Mouse (Mus musculus): Measurements from ENCODE around the gene Syne3.

The Syne3 gene

GRCm38 (mm10) chr12:104969618-104970017, 40.0 kb downstream of the Syne3 start:
- WGBS: 83% methylated on average over 4 of the region's 4 CpGs

DNA sequence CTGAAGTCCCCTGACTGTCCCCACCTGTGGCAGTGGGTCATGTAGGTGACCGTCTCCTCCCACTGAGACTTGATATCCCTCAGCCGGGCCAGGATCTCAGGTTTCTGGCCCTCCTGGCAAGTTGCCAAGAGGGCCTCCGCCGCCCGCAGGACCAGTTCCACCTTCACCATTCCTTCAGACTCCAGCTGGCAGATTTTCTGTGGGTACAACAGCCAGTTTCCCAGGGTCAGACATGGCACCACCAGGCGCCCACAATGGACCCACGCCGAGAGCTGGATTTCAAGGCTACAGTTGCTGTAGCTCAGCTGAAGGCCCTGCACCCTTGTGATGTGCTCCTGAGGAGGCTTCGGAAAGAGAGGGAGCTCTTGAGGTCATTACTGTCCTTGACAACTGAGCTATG, 40.4 kb downstream of the Syne3 start:
- 88% methylated on average over 9 of the region's 9 CpGs for WGBS

DNA sequence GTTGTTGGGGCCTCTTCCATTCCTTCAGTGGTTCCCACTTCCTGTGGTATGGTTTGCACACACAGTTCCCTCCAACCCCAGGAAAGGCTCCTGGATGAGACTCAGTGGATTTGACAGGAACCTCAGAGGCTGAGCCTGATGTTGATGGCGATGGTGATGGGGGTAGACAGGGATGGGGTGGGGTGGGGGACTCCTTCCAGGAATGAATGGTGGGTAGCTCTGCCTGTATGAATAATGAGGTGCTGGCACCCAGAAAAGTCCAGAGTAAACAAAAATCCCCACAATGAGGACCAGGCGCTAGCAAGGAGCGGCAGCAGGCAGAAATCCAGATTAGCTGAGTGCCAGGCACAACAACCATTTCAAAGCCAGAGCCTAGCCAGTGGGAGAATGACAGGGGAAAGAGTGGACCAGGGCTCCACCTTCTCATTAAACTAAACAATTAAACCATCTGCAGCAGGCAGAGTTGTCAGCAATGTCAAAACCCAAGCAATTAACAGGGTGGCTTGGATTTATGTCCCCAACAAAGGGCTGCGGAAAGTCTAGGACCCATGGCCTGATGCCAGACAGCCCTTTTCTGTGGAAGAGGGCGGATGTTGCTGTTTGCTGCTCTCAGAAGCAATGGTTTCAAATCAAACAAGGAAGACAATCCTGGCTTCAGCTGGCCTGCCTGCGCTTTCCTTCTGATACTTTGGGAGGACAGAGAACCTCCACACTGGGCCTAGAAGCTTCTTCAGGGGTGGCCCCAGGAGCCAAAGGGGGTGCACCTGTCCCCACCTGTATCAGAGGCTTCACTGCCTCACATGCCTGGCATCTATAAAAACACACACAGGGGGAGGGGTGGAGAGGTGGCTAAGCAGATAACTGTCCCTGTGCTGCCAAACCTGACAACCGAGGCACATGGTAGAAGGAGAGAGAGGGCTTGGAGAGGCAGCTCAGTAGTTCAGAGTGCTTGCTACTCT, 44.4 kb downstream of the Syne3 start:
- 61% methylated on average over 7 of the region's 7 CpGs for WGBS

DNA sequence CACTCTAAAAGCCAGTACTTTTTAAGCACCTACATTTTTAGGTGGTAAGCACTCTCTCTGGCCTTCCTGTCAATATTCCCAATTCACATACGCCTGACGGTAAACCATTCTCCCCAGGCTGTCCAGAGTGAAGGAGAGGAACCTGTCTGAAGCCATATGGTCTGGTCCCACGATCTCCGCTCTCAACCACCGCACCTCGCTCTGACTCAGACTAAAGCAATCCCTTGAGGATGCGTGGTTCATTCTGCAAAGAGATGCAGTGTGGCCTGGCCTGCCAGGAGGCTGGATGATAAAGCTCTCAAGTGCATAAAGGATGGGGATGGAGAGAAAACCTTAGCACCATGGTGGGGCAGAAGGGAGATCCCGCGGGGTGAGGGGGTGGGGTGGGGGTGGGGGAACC, 49.6 kb downstream of the Syne3 start:
- WGBS: 64% methylated on average over 9 of the region's 9 CpGs

GRCm38 (mm10) chr12:104958263-104958662, 51.3 kb downstream of the Syne3 start:
- 59% methylated on average over 11 of the region's 11 CpGs for WGBS

- 95% methylated on average over 1 of the region's 1 CpGs for WGBS
Measured at GRCm38 (mm10) chr12:104957165-104957564, 52.4 kb downstream of the Syne3 start.

DNA sequence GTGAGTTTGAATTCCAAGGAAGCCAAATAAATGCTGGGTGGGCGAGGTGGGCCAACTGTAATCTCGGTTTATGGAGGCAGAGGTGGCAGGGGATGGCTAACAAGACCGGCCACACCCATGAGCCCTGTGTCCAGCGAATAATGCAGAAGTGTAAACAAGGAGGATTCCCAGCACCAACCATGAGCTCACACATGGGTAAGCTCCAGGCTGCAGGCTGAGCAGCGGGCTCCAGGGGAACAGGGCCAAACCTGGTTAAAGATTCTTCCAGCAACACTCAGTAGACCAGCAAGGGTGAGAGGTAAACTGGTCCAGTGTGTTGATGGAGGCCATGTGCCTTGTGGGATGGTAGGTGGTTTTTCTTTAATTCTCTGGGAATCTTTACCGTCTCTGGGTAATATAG, 53.2 kb downstream of the Syne3 start:
- WGBS: 82% methylated on average over 6 of the region's 6 CpGs

GRCm38 (mm10) chr12:104955003-104955800, 54.4 kb downstream of the Syne3 start:
- WGBS: 67% methylated on average over 17 of the region's 17 CpGs

DNA sequence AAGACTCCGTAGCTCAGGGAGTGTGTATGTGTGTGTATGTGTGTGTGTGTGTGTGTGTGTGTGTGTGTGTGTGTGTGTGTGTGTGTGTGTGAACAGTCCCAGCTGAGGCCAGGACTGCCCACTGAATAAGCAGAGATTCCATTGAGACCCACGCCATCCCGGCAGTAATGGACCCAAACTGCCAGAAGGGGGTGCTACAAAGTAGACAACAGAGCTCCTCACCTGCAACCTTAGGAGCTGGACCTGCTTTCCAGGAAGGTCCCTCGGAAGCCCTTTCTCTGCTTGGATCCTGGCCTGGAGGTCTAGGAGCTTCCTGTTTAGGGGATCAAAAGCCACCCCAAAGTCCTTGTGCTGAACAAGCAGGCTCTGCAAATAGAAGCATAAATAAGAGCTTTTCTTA, 55.7 kb downstream of the Syne3 start:
- 27% methylated on average over 4 of the region's 4 CpGs for WGBS

- 20% methylated on average over 5 of the region's 5 CpGs for WGBS
Measured at GRCm38 (mm10) chr12:104952458-104952857, 57.2 kb downstream of the Syne3 start.

DNA sequence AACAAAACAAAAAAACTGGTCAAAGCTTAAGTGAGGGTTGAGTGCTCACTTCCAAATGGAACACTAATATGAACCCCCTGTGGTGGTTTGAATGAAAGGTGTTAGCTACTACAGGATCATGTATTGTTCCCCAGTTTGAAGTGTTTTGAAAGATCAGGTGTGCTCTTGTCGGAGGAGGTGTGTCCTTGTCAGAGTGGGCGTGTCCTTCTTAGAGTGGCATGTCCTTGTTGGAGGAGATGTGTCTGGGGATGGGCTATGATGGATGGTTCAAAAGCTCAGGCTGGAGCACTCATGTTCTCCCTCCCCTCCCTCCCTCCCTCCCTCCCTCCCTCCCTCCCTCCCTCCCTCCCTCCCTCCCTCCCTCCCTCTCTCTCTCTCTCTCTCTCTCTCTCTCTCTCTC, 61.7 kb downstream of the Syne3 start:
- 75% methylated on average over 2 of the region's 2 CpGs for WGBS

GRCm38 (mm10) chr12:104946231-104946630, 63.4 kb downstream of the Syne3 start:
- 94% methylated on average over 6 of the region's 6 CpGs for WGBS

GRCm38 (mm10) chr12:104940466-104940865, 69.1 kb downstream of the Syne3 start:
- WGBS: 85% methylated on average over 9 of the region's 9 CpGs

GRCm38 (mm10) chr12:104940027-104940386, 69.6 kb downstream of the Syne3 start:
- 22% methylated on average over 4 of the region's 4 CpGs for WGBS

DNA sequence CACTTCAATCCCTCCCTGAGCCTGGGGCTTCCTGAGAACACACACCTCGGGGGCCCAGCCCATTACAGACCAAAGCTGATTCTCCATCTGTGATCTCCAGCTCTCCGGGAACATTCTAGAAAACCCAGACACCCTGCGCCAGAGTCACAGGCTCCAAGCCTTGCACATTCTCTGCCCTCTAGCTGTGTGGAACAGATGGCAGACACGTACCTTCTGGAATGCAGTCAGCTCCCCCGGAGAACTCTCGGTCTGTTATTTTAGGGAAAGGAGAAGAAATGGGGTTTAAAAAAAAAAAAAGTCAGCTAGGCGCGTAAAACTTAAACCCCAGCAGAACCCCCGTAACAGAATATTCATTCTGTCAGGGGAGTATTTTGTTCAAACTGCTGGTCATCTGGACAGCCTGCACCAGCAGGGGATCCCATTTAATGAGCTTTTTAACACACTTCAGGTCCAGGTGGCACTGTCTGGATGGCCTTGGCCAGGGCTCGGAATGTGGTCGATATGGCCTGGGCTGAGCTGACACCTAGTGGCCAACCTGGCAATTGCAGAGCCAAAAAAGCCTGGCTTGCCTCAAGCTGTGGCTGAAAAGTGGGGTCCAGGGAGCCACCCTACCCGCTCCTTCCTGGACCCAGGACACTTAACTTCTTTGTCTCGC, 70.1 kb downstream of the Syne3 start:
- 25% methylated on average over 13 of the region's 13 CpGs for WGBS

- 86% methylated on average over 5 of the region's 5 CpGs for WGBS
Measured at GRCm38 (mm10) chr12:104938935-104939334, 70.7 kb downstream of the Syne3 start.

DNA sequence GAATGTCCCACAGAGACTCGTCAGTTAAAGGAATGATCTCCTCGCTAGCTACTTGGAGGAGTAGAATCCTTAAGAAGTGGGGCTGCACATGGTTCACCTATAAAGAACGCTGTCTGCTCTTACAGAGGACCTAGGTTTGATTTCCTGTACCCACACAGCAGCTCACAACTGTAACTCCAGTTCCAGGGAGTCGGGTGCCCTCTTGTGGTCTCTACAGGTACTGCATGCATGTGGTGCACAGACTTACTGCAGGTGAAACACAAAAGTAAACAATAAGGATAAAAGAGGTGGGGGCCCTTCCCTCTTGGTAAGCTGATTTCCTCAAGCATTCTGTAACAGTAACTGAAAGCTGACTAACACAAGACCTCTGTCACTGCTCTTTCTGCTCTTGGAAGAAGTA, 73.4 kb downstream of the Syne3 start:
- WGBS: 82% methylated on average over 4 of the region's 4 CpGs

- WGBS: 87% methylated on average over 8 of the region's 8 CpGs
Measured at GRCm38 (mm10) chr12:104935144-104935543, 74.5 kb downstream of the Syne3 start.

GRCm38 (mm10) chr12:104933800-104934199, 75.8 kb downstream of the Syne3 start:
- 90% methylated on average over 13 of the region's 13 CpGs for WGBS

DNA sequence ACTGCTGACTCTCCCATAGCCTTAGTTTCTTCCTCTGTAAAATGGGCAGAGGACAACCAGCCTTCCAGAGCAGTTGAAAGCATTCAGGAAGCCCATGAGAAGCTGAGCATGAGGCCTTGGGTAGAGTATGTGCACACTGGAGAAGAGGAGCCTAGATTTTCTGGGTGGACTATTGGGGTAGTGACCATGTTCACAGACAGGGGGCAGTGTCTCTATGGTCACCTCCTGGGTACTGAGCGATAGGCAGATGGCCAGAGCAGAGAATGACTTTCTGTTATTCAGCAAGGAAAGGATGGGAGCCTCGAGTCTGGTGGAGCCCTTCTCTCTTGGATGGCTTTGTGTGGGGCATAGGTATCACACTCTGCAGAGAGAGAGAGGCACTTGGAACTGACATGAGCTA, 76.4 kb downstream of the Syne3 start:
- WGBS: 75% methylated on average over 2 of the region's 2 CpGs

DNA sequence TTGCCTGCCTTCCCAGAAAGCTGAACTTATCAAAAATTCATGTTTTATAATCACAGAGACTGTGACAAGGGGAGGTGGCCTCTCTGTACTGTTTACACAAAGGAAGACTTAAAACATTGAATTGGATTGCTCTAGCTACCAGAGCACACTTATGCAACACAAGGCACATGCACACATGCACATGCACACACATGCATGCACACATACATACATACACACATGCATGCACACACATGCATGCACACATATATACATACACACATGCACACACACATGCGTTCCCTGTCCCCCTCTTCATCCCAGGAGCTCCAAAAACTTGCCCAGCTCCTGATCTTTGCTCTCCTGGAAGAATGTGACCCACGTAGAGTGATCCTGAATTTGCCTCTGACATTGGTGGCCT, 83.8 kb downstream of the Syne3 start:
- WGBS: 77% methylated on average over 2 of the region's 2 CpGs

GRCm38 (mm10) chr12:104925035-104925434, 84.6 kb downstream of the Syne3 start:
- 64% methylated on average over 5 of the region's 5 CpGs for WGBS

Measured in cerebral cortex, adult 2 months (tissue).